Mouse (Mus musculus): Measurements from ENCODE around the gene Sco1. TPM values are rescaled to one million over a fixed set of nuclear protein-coding genes. Genes with fewer than 3 reads are reported as not detected.
A peak's percentile ranks its signal among the peaks of the same experiment; 100 is the strongest.

Sco1 gene
- total and polyA plus RNA-seq, 3 experiments: 14.1 to 32.9 TPM; not detected in 1

- H3K36me3 ChIP-seq (ENCODE audit: control insufficient read depth in 1 of 2, insufficient read depth in 2 of 2, low read length in 2 of 2): no peaks in the 10 kb centered on the region
- H3K4me1 ChIP-seq (ENCODE audit: control insufficient read depth in 1 of 2, insufficient read depth in 2 of 2, low read length in 2 of 2): no peaks in the 10 kb centered on the region
- H3K27me3 ChIP-seq (ENCODE audit: control insufficient read depth in 1 of 2, insufficient read depth in 2 of 2, low read length in 2 of 2): peaks cover 0 to 2% of the 10 kb centered on the region in 2 experiments; a peak in 1 of 4 replicates
- TF ChIP-seq CTCF (IDR thresholded peaks at IDR 0.05 in 2 of 3, conservative IDR thresholded peaks at IDR 0.05 in 1 of 3; ENCODE audit: control insufficient read depth in 1 of 3, insufficient read depth in 1 of 3, low read depth in 2 of 3, low read length in 3 of 3, poor library complexity in 1 of 3, severe bottlenecking in 1 of 3) (peak; percentile 27 to 84 (median 79); a peak in 5 of 6 replicates), MAZ (IDR thresholded peaks at IDR 0.05; ENCODE audit: low read depth, low read length) (0 out of 2 replicates have a peak, but pooled peaks have one; percentile 64), HCFC1 (IDR thresholded peaks at IDR 0.05; ENCODE audit: low read depth, low read length) (no peak), ZMIZ1 (IDR thresholded peaks at IDR 0.05; ENCODE audit: low read depth, low read length) (no peak), NELFE (IDR thresholded peaks at IDR 0.05; ENCODE audit: low read depth, low read length) (no peak), USF1 (IDR thresholded peaks at IDR 0.05; ENCODE audit: low read depth, low read length) (no peak), RAD21 (IDR thresholded peaks at IDR 0.05; ENCODE audit: low read depth, low read length) (no peak; the same call in 1 of the 2 replicates), GATA1 (IDR thresholded peaks at IDR 0.05; ENCODE audit: low read depth, low read length) (no peak), POLR2AphosphoS2 (IDR thresholded peaks at IDR 0.05; ENCODE audit: low read length) (no peak), NRF1 (IDR thresholded peaks at IDR 0.05; ENCODE audit: insufficient read depth, low read depth, low read length, poor library complexity, severe bottlenecking) (no peak), TAL1 (IDR thresholded peaks at IDR 0.05; ENCODE audit: low read length) (no peak), SMC3 (IDR thresholded peaks at IDR 0.05; ENCODE audit: low read depth, low read length) (peak; percentile 45)
- peak; percentile 38 for DNase-seq (ENCODE audit: low read depth, low spot score)
- H3K9me3 ChIP-seq (replicated peaks; ENCODE audit: insufficient read depth, low read length): no peaks in the 10 kb centered on the region
- no peaks in the 10 kb centered on the region for H3K79me2 ChIP-seq (ENCODE audit: control insufficient read depth, insufficient read depth, low read length, poor library complexity)
- H3K27ac ChIP-seq (ENCODE audit: control insufficient read depth, low read depth, low read length): no peak overlapping the region
- H3K9ac ChIP-seq (ENCODE audit: control insufficient read depth, low read depth, low read length, poor library complexity, severe bottlenecking): no peak overlapping the region
- H3K4me3 ChIP-seq (ENCODE audit: control insufficient read depth in 1 of 2, insufficient read depth in 1 of 2, low read depth in 2 of 2, low read length in 2 of 2): no peak overlapping the region
Observed at GRCm38 (mm10) chr11:67101713-67102112, 49.2 kb downstream of the Sco1 start.

DNA sequence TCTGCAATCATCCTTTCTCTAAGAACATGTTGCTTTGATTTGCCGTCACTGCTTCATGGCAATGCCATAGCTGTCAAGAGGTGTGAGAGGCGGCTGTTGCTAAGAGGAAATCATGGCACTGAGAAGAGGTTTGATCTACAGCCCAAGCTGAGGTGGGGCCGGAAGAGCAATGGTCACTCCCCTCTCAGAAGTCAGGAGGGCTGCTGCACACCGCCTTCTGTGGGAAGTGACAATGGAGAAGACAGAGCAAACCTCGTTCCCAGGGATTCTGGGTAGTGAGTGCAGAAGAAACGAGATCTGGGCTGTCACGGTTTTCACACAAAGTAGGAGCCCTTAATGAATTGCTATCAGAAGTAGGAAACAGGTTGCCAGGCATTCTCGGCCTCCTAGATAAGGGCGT, 50.8 kb downstream of the Sco1 start:
- DNase-seq (ENCODE audit: low read depth, low spot score): no peak
- no peaks in the 10 kb centered on the region for H3K79me2 ChIP-seq (ENCODE audit: control insufficient read depth, insufficient read depth, low read length, poor library complexity)
- TF ChIP-seq USF1 (IDR thresholded peaks at IDR 0.05; ENCODE audit: low read depth, low read length) (no peak), MAFK (IDR thresholded peaks at IDR 0.05; ENCODE audit: borderline replicate concordance, low read depth, low read length) (no peak), UBTF (IDR thresholded peaks at IDR 0.05; ENCODE audit: borderline replicate concordance, insufficient read depth, low read depth, low read length) (no peak), GABPA (IDR thresholded peaks at IDR 0.05; ENCODE audit: low read depth, low read length) (no peak), ZMIZ1 (IDR thresholded peaks at IDR 0.05; ENCODE audit: low read depth, low read length) (no peak), ZNF384 (IDR thresholded peaks at IDR 0.05; ENCODE audit: low read depth, low read length) (no peak), NELFE (IDR thresholded peaks at IDR 0.05; ENCODE audit: low read depth, low read length) (no peak), ZC3H11A (IDR thresholded peaks at IDR 0.05; ENCODE audit: low read depth, low read length) (no peak), ZKSCAN1 (IDR thresholded peaks at IDR 0.05; ENCODE audit: low read depth, low read length) (no peak), CHD1 (IDR thresholded peaks at IDR 0.05; ENCODE audit: low read depth, low read length) (no peak)
- H3K9me3 ChIP-seq (replicated peaks; ENCODE audit: insufficient read depth, low read length): no peaks in the 10 kb centered on the region
- no peaks in the 10 kb centered on the region for H3K4me1 ChIP-seq (ENCODE audit: control insufficient read depth in 1 of 2, insufficient read depth in 2 of 2, low read length in 2 of 2)
- H3K27me3 ChIP-seq (ENCODE audit: control insufficient read depth in 1 of 2, insufficient read depth in 2 of 2, low read length in 2 of 2): peaks cover 0 to 2% of the 10 kb centered on the region in 2 experiments; a peak in 1 of 4 replicates
- H3K4me3 ChIP-seq (ENCODE audit: control insufficient read depth in 1 of 2, insufficient read depth in 1 of 2, low read depth in 2 of 2, low read length in 2 of 2): no peak overlapping the region
- H3K27ac ChIP-seq (ENCODE audit: control insufficient read depth, low read depth, low read length): no peak overlapping the region
- H3K36me3 ChIP-seq (ENCODE audit: control insufficient read depth in 1 of 2, insufficient read depth in 2 of 2, low read length in 2 of 2): no peaks in the 10 kb centered on the region
- no peak overlapping the region for H3K9ac ChIP-seq (ENCODE audit: control insufficient read depth, low read depth, low read length, poor library complexity, severe bottlenecking)

All from MEL (cell line).